Mouse (Mus musculus): Measurements from ENCODE around the gene Rer1. TPM values are rescaled to one million over a fixed set of nuclear protein-coding genes. Genes with fewer than 3 reads are reported as not detected.

Rer1 gene
- polyA plus RNA-seq, 1 experiment from 2014 or later, result 136 TPM

- Histone ChIP-seq H3K4me2 (no peak overlapping the region), H3K27ac (ENCODE audit: poor library complexity, severe bottlenecking) (no peak overlapping the region), H3K9me3 (replicated peaks) (no peaks in the 10 kb centered on the region), H3K27me3 (replicated peaks) (peaks cover 61% of the 10 kb centered on the region), H3K9ac (no peak overlapping the region), H3K4me3 (no peak overlapping the region), H3K4me1 (replicated peaks) (no peaks in the 10 kb centered on the region), H3K36me3 (no peaks in the 10 kb centered on the region)
- no peak for ATAC-seq (ENCODE audit: insufficient number of reproducible peaks, low FRiP score)
- WGBS, result 74% methylated on average over 7 of the region's 7 CpGs
Measured at GRCm38 (mm10) chr4:155050116-155050515, 36.1 kb downstream of the Rer1 start.

GRCm38 (mm10) chr4:155046636-155047035, 39.5 kb downstream of the Rer1 start:
- Histone ChIP-seq H3K27ac (ENCODE audit: poor library complexity, severe bottlenecking) (no peak overlapping the region), H3K27me3 (replicated peaks) (peaks cover 85% of the 10 kb centered on the region), H3K9me3 (replicated peaks) (no peaks in the 10 kb centered on the region), H3K4me3 (no peak overlapping the region), H3K9ac (no peak overlapping the region), H3K36me3 (no peaks in the 10 kb centered on the region), H3K4me1 (replicated peaks) (peaks cover 7% of the 10 kb centered on the region), H3K4me2 (no peak overlapping the region)
- WGBS, result 70% methylated on average over 14 of the region's 14 CpGs
- ATAC-seq (ENCODE audit: insufficient number of reproducible peaks, low FRiP score), result no peak

GRCm38 (mm10) chr4:155043289-155043625, 42.9 kb downstream of the Rer1 start:
- Histone ChIP-seq H3K27ac (ENCODE audit: poor library complexity, severe bottlenecking) (no peak overlapping the region), H3K4me1 (replicated peaks) (peaks cover 7% of the 10 kb centered on the region), H3K4me3 (peak overlapping the region; percentile 36), H3K9ac (no peak overlapping the region), H3K9me3 (replicated peaks) (no peaks in the 10 kb centered on the region), H3K4me2 (peak overlapping the region; percentile 65), H3K27me3 (replicated peaks) (peaks cover 87% of the 10 kb centered on the region), H3K36me3 (no peaks in the 10 kb centered on the region)
- ATAC-seq (ENCODE audit: insufficient number of reproducible peaks, low FRiP score), result no peak
- WGBS, result 1% methylated on average over 25 of the region's 25 CpGs

GRCm38 (mm10) chr4:155042606-155043288, 43.4 kb downstream of the Rer1 start:
- peaks cover 7% of the 10 kb centered on the region for H3K4me1 ChIP-seq (replicated peaks)
- H3K4me3 ChIP-seq, result peak overlapping the region; percentile 36
- ATAC-seq (ENCODE audit: insufficient number of reproducible peaks, low FRiP score), result no peak
- H3K4me2 ChIP-seq, result peak overlapping the region; percentile 65
- WGBS, result 2% methylated on average over 65 of the region's 65 CpGs
- no peak overlapping the region for H3K27ac ChIP-seq (ENCODE audit: poor library complexity, severe bottlenecking)
- H3K27me3 ChIP-seq (replicated peaks), result peaks cover 87% of the 10 kb centered on the region
- H3K36me3 ChIP-seq, result no peaks in the 10 kb centered on the region
- no peaks in the 10 kb centered on the region for H3K9me3 ChIP-seq (replicated peaks)
- no peak overlapping the region for H3K9ac ChIP-seq

GRCm38 (mm10) chr4:155040696-155041095, 45.5 kb downstream of the Rer1 start:
- WGBS, result 62% methylated on average over 6 of the region's 6 CpGs
- no peaks in the 10 kb centered on the region for H3K36me3 ChIP-seq
- no peak overlapping the region for H3K27ac ChIP-seq (ENCODE audit: poor library complexity, severe bottlenecking)
- H3K9me3 ChIP-seq (replicated peaks), result no peaks in the 10 kb centered on the region
- peaks cover 88% of the 10 kb centered on the region for H3K27me3 ChIP-seq (replicated peaks)
- H3K4me1 ChIP-seq (replicated peaks), result peaks cover 7% of the 10 kb centered on the region
- H3K4me2 ChIP-seq, result no peak overlapping the region
- no peak overlapping the region for H3K9ac ChIP-seq
- ATAC-seq (ENCODE audit: insufficient number of reproducible peaks, low FRiP score), result no peak
- no peak overlapping the region for H3K4me3 ChIP-seq

- Histone ChIP-seq H3K4me3 (no peak overlapping the region), H3K4me2 (no peak overlapping the region), H3K36me3 (no peaks in the 10 kb centered on the region), H3K9me3 (replicated peaks) (no peaks in the 10 kb centered on the region), H3K9ac (no peak overlapping the region), H3K27me3 (replicated peaks) (peaks cover 88% of the 10 kb centered on the region), H3K4me1 (replicated peaks) (peaks cover 7% of the 10 kb centered on the region), H3K27ac (ENCODE audit: poor library complexity, severe bottlenecking) (no peak overlapping the region)
- no peak for ATAC-seq (ENCODE audit: insufficient number of reproducible peaks, low FRiP score)
- 53% methylated on average over 9 of the region's 9 CpGs for WGBS
Measured at GRCm38 (mm10) chr4:155040197-155040596, 46.0 kb downstream of the Rer1 start.

- WGBS, result 63% methylated on average over 13 of the region's 13 CpGs
- Histone ChIP-seq H3K4me1 (replicated peaks) (peaks cover 4% of the 10 kb centered on the region; the same call in 1 of the 2 replicates), H3K9ac (no peak overlapping the region), H3K4me3 (no peak overlapping the region), H3K4me2 (no peak overlapping the region), H3K27ac (ENCODE audit: poor library complexity, severe bottlenecking) (no peak overlapping the region), H3K27me3 (replicated peaks) (peaks cover 86% of the 10 kb centered on the region), H3K9me3 (replicated peaks) (no peaks in the 10 kb centered on the region), H3K36me3 (no peaks in the 10 kb centered on the region)
- ATAC-seq (ENCODE audit: insufficient number of reproducible peaks, low FRiP score), result no peak
Measured at GRCm38 (mm10) chr4:155034787-155035186, 51.4 kb downstream of the Rer1 start.

GRCm38 (mm10) chr4:155034202-155034601, 52.0 kb downstream of the Rer1 start:
- no peak for ATAC-seq (ENCODE audit: insufficient number of reproducible peaks, low FRiP score)
- peaks cover 84% of the 10 kb centered on the region for H3K27me3 ChIP-seq (replicated peaks)
- 23% methylated on average over 7 of the region's 7 CpGs for WGBS

GRCm38 (mm10) chr4:155033115-155033514, 53.1 kb downstream of the Rer1 start:
- no peaks in the 10 kb centered on the region for H3K9me3 ChIP-seq (replicated peaks)
- H3K4me2 ChIP-seq, result no peak overlapping the region
- H3K9ac ChIP-seq, result no peak overlapping the region
- peaks cover 4% of the 10 kb centered on the region; the same call in 1 of the 2 replicates for H3K4me1 ChIP-seq (replicated peaks)
- H3K36me3 ChIP-seq, result no peaks in the 10 kb centered on the region
- H3K27me3 ChIP-seq (replicated peaks), result peaks cover 83% of the 10 kb centered on the region
- H3K4me3 ChIP-seq, result no peak overlapping the region
- ATAC-seq (ENCODE audit: insufficient number of reproducible peaks, low FRiP score), result no peak
- WGBS, result 28% methylated on average over 6 of the region's 6 CpGs
- H3K27ac ChIP-seq (ENCODE audit: poor library complexity, severe bottlenecking), result no peak overlapping the region

More at GRCm38 (mm10) chr4:155034202-155034601, 52.0 kb downstream of the Rer1 start:
- Histone ChIP-seq H3K4me1 (replicated peaks) (peaks cover 4% of the 10 kb centered on the region; the same call in 1 of the 2 replicates), H3K4me2 (no peak overlapping the region), H3K9ac (no peak overlapping the region), H3K27ac (ENCODE audit: poor library complexity, severe bottlenecking) (no peak overlapping the region), H3K36me3 (no peaks in the 10 kb centered on the region), H3K9me3 (replicated peaks) (no peaks in the 10 kb centered on the region), H3K4me3 (no peak overlapping the region)

GRCm38 (mm10) chr4:155024170-155025010, 61.8 kb downstream of the Rer1 start:
- no peak overlapping the region for H3K9ac ChIP-seq
- H3K4me1 ChIP-seq (replicated peaks), result peaks cover 3% of the 10 kb centered on the region
- no peak overlapping the region for H3K4me3 ChIP-seq
- peaks cover 27% of the 10 kb centered on the region; the same call in 1 of the 2 replicates for H3K27me3 ChIP-seq (replicated peaks)
- no peak for ATAC-seq (ENCODE audit: insufficient number of reproducible peaks, low FRiP score)
- no peak overlapping the region for H3K4me2 ChIP-seq
- H3K9me3 ChIP-seq (replicated peaks), result no peaks in the 10 kb centered on the region
- no peak overlapping the region for H3K27ac ChIP-seq (ENCODE audit: poor library complexity, severe bottlenecking)
- 75% methylated on average over 11 of the region's 11 CpGs for WGBS
- no peaks in the 10 kb centered on the region for H3K36me3 ChIP-seq
